Mouse (Mus musculus) T-helper 17 cell (primary cell): ENCODE data around the gene Ociad2.

Experiments used
- in situ Hi-C, 2 experiments: fragments of 300-600 bp; cut with MboI, MseI; formaldehyde crosslinking; loops; 1 replicate in 1 of 2; 2 replicates in 1 of 2; pipeline ENCODE4 v1.15.1; 2025; ENCODE audit warnings: high pct_unique_total_duplicates in 2 of 2

Gene Ociad2

DNA sequence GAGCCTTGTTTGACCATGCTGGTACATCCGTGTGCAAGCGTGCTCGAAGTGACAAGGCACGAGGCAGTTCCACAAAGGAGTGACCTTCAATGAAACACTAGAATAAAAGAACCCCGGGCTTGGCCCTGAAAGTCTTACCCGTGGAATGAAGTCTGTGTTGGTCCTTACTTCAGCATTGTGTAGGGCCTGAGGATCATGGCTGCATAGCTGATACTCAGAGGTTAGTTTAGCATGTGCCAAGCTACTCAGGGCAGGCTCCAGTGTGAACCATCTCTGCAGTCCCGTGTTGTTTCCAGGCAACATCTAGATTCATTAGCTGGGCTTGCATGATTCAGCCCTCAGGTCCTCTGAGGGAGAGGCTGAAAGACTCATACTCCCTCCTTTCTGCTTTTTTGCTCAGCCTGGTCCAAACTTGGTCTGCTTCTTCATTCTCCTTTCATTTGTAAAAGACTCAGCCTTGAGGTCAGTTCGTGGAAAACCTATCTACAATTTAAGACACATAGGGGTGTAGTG lies at the start of gene Ociad2:
Gene Ociad2 (minus strand): TSS at position 306 of the 513 bp plus-strand sequence.
- in situ Hi-C loops = loop anchor here (5.0 to 10.0 kb wide), 2 partner anchors 42 to 1086 kb away; no protein-coding TSS in a partner anchor

DNA sequence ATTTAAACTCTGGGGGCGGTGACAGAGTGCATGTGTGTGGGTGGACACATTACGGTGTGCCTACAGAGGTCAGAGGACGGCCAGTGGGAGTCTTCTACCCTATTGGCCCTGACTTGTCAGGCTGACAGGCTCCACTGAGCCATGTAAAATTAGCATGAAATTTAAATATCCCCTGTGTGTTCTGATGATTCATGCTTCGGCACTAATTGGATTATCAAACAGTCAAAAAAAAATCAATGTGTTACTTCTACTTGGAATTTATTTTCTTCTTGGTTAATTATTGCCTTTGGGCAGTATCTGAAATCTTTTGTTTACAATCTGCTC lies 42.8 kb upstream of the Ociad2 start:
- in situ Hi-C loops = loop anchor here (5.0 to 10.0 kb wide), 7 partner anchors 41 to 399 kb away; partner anchors contain the start of gene Ociad2 (in 1 of the 2)

DNA sequence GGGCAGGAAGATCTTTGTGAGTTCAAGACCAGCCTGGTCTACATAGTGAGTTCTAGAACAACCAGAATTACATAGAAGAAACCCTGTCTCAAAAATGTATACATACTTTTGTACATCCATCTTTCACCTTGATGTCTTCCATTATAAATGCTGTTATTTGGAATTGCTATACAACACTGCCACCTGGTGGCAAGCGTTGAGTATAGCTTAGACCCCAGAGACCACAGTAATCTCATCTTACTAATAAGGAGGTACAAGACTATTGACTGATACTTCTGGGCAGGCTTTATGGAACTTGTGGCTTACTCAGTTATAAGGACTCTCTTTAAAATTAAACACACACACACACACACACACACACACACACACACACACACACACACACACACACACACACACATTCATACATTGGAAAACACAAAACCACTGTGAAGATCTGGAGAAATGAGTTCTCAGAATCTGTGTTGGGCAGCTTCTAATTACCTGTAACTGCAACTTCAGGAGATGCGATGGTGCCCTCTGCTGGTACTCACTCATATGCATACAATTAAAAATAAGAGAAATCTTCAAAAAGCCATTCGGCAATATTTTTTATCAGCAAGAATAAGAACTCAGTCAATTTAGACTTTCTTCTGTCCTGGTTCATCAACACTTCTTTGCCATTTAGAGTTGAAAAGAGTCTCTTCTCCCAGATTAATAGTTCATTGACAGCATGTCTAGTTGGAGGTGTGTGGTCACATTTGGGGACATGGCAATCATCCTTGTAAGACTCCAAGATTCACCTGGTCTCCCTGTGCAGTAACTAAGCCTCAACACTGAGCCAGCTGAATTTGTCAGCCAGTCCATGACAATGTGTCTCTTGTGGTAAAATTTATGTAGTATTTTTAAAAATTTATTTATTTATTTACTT lies 42.2 kb upstream of the Ociad2 start:
- in situ Hi-C loops = loop anchor here (5.0 to 10.0 kb wide), 7 partner anchors 41 to 398 kb away; partner anchors contain the start of gene Ociad2 (in 1 of the 2)

DNA sequence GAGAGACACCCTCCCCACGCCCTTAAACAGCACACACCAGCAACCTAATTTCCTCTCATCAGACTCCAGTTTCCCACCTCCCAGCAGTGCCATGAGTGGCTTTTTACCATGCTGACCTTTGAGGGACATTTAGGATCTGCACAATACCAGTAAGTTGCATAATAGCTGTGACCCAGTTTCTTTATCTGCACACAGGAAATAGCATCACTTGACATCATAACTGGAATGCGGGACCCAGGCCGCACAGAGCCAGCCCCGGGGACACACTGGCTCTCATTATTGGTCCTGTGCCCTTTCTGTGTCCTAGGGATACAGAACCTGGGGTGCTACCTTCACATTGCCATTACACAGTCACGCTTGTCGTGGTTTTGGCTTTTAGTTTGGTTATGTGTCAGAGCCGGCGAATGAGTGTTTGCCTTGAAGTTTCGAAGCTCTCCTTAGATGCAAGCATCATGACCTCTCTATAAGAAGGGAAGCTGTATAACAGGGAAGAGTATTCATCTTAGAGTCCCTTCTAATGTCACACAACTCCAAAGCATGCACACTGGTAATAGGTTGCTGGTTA lies 41.2 kb upstream of the Ociad2 start:
- in situ Hi-C loops = loop anchor here (5.0 to 10.0 kb wide), 7 partner anchors 40 to 397 kb away; partner anchors contain the start of gene Ociad2 (in 1 of the 2)

DNA sequence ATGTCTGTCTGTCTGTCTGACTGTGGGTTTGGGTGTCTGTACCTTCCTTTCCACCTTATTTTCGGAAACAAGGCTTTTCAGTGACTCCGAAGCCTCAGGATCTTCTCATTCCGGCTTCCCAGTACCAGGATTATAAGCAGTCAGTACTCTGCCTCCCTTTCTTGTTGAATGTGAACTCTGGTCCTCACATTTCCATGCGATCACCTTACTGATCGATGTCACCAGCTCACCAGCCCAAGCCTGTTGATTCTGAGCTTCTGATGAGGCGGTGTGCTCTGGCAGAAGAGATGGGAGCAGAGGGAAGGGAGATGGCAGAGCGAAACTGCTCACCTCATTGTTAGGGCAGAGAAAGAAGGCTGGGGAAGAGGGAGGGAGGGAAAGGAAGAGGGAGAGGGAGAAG lies 40.7 kb upstream of the Ociad2 start:
- in situ Hi-C loops = loop anchor here (5.0 to 10.0 kb wide), 7 partner anchors 39 to 397 kb away; partner anchors contain the start of gene Ociad2 (in 1 of the 2)

DNA sequence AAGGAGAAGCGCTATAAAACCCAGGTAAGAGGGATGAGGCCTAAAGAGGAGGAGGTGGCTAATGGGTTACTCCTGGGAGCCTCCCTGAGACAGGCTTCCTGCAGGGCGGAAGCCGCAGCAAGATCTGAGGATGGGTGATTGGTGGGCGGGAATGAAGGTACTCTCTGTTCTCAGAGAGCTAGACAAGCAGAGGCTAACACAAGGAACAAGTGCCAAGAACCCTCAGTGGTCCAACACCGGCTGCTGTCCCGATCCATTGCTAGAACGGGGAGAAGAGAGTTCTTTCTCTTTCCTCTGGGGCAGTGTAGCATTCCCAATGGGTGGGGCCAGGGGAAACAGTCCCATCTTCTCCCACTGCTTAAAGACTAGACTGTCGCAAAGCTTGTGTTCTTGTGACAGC lies 40.0 kb upstream of the Ociad2 start:
- in situ Hi-C loops = loop anchor here (5.0 to 10.0 kb wide), 7 partner anchors 39 to 396 kb away; partner anchors contain the start of gene Ociad2 (in 1 of the 2)

DNA sequence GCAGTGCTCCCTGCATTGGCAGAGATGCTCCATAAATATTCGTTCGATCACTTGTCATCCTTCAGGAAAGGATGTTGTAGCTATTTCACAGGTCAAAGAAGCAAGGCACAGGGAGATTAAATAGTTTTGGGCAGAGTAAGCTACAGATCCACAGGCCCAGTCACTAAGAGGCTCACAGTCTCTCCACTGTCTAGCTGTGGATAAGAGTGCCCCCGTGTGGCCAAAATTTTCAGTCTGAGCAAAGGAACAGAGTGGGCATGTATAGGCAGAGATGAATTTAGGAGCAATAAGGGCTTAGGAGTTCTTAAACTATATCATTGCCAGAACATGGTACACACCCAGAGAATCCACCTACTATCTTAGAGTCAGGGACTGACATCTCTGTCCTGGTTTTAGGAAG lies 39.1 kb upstream of the Ociad2 start:
- in situ Hi-C loops = loop anchor here (5.0 to 10.0 kb wide), 7 partner anchors 38 to 395 kb away; partner anchors contain the start of gene Ociad2 (in 1 of the 2)

DNA sequence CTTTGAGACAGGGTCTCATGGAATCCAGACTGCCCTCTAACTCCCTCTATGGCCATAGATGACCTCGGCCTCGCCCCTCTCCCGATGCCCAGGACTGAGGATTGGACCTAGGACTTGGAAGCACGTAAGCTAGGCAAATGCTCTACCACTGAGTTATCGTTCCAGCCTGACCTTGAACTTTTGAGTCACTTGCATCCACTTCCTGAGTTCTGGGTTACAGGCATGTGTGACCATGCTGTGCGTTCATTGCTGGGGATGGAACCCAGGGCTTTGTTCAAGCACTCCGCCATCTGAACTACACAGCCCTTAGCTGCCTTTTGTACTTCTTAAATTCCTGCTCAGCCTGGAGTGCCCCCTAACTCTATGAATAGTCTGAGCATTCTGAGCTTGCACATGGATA lies 35.7 kb upstream of the Ociad2 start:
- in situ Hi-C loops = no loop called here

DNA sequence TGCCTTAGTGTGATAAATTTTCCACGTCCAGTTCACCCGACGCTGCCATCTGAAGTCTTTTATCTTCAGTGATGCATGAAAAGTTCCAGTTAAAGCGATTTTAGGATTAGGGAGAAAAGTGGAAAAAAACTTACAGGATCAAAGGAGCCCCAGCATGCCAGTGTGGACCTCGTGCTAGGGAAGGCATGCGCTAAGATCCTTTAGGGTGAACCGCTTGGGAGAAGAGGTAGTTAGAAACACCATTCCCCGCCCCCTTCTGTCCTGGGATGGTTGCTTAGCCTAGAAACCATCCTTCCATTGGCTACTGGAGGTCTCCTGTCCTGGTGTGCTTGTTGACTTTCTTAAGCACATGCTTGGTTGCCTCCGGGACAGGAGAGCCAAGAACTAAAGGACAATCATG lies 35.2 kb upstream of the Ociad2 start:
- in situ Hi-C loops = no loop called here

DNA sequence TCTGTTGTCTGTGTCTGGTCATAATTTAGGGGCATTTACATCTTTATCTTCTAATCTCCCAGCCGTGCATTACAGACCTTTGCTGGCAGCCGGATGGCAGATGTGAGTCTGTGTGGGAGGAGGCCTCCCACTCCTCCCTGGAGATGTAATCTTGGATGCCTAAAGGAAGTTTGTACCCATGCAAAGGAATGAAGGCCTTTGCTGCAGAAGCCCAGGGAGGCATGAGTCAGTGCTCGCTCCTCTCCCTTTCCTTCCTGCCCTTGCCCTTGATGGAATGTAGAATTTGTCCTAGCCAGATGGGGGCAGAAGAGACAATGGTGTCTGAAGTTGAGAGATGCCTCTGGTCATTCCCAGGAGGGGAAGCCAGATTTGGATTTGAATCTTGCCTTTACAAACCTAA lies 32.4 kb upstream of the Ociad2 start:
- in situ Hi-C loops = no loop called here

DNA sequence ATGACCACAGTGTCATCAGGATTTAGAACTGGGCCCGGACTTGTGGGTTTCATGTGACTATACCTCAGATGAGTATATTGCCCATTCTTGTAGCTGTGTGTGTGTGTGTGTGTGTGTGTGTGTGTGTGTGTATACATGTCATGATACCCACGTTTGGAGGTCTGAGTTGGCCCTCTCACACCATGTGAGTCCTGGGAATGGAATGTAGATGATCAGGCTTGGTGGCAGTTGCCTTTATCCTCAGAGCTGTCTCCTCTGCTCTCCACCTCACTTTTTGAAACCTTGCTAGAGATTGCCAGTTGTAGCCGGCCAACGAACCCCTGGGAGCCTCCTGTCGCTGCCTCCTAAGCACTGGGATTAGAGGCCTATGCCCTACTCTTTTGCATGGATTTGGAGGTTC lies 31.8 kb upstream of the Ociad2 start:
- in situ Hi-C loops = no loop called here

DNA sequence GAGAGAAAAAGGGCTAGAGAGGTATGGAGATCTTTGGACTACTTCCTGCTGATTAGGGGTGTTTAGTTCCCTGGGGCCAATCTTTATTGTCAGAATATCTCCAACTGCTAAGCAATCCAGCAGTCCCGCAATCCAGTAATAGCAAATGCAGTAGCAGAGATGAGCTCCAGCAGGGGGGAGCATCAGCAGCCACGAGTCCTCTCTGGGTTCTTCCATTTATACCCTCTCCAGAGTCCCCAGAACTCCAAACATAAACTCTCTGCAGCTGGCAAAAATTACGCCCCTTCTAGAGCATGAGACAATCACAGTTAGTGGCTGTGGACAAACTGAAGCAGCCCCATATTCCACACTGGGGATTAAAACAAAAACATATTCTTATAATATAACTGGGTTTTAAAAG lies 28.9 kb upstream of the Ociad2 start:
- in situ Hi-C loops = no loop called here

DNA sequence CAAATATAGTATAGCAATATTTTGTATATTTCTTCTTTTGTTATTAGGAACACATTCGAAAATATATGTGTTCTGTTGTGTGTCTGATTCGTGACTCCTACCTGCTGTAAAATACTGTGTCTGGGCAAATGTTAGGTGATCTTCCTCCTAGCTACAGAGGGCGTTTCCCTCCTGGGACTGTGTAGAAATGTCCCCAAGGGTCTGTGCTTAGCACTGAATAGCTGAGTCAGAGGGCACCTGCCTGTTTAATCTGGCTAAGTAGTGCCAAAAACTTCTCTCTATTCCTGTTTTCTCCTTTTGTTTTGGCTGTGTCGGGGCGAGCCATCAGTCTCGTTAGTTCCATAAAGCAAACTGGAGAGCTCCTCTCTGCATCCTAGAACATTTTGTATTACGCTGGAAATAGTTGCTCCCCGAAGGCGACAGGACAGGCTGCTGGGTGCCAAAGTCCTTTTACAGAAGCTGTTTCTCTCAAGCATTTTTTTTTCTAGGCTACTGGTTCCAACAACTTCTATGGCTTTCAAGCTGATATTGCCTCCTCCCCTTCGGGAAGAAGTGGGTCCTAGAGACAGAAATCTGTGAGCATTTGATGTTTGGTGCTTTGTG lies 28.1 kb upstream of the Ociad2 start:
- in situ Hi-C loops = no loop called here

DNA sequence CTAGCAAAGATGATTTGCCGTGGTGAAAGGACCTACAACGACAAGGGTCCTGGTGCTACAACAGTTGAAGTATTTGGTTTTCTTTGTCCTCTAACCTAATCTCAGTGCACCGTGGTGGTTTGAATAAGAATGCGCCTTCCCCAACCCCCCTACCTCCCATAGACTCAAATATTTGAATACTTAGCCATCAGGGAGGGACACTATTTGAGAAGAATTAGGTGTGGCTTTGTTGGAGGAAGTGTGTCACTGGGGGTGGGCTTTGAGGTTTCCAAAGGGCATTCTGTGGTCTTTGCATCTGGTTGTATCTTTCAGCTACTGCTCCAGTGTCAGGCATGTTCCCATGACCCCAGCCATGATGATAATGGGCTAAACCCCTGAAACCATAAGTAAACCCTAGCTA lies 27.1 kb upstream of the Ociad2 start:
- in situ Hi-C loops = no loop called here

DNA sequence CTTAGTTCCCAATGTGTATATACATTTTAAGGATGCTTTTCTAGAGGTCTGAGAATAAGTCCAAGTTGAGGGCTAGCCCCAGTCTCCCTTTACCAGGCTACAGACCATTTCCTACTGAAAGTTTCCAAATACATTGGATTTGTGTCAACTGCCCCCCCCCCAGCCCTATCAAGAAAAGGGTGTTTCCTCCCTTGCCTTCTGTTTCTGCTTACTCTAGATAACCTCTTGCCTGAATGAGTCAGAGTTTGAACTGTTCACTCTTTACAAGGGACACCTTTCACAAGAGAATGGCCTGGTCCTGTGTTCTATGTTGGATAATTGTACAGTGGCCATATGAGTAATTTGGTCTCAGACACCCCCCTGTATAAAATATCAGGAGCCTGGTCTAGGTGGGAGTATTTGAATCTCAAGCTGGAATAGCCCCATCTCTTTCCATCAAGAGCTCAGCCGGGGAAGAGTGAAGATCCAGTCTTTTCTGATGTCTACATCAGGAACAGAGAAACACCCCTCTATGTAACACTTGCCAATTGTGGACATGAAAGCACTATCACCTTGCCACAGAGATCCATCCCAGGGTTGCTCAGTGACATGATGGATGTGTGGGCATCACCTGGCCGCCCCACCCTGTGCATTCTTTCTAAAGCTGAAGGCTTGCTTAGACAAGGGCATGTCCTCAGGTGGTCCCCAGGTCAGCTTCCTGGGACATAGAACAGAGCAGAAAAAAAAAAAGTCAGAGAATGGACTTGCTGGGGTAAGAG lies 23.5 kb upstream of the Ociad2 start:
- in situ Hi-C loops = no loop called here

DNA sequence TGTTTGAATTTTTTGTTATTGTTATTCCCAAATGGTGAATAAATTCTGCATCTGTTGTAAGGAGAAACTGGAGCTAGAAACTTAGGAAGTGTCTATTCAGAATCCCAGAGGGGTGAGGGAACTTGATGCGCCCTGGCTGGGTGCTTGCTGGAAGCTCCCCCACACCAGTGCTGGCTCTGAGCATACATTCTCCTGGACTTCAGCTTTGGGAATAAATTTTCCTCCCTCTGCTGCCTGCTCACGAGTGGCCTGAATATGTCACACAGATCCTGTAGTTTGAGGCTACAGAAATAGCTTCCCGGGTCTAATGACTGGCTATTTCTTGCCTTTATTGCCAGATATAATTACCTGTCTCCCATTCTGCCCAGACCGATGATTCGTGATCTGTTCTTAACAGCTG lies 22.0 kb upstream of the Ociad2 start:
- in situ Hi-C loops = no loop called here

DNA sequence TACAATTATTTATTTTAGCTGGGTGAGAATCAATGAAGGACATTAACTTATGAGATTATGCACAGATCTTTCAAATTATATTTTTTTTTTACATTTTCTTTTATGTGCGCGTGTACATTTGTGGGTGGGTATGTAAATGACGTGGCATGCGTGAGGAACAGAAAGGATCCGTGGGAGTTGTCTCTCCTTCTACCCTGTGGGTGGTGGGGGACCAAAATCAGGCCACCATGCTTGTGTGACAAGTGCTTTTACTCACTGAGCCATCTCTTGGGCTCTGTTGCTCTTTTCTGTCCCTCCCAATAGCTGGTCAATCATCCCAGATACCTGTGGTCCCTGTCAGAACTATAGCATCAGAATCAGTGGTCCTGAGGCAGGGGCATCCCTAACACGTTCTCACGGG lies 21.5 kb upstream of the Ociad2 start:
- in situ Hi-C loops = no loop called here

DNA sequence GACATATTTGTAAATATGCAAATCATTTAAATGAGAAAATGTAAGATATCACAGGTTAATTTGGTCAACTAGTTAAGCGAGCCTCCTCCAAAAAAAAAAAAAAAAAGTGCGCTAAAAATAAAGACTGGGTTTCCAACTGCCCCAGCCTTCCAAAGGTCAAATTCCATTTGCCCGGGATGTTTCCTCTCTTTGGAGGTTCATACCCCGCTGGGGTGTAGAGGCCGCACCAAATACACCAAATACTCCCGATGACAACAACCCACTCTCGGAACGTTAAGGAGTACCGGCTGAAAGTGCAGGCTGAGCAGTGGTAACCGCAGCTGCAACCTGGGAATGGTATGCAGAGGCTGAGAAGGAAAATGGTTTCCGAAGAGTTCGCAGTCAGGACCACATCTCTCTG lies 19.4 kb upstream of the Ociad2 start:
- in situ Hi-C loops = no loop called here

DNA sequence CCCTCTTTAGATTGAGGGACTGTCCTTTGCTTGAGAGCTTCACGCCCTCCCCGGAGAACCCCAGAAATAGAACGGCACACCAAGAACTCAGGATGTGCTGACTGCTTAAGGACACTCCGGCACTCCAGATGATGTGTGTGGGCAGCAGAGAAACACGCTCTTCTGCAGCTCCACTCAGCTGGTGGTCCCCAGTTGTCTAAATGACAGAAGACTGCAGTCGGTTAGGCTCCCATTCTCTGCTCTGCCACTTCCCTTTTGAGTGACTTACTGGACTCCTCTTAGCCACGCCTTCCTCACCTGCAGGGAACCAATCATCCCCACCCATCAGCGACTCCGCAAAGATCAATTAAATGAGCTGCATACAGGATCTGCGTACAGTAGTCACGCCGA lies 18.9 kb upstream of the Ociad2 start:
- in situ Hi-C loops = no loop called here

DNA sequence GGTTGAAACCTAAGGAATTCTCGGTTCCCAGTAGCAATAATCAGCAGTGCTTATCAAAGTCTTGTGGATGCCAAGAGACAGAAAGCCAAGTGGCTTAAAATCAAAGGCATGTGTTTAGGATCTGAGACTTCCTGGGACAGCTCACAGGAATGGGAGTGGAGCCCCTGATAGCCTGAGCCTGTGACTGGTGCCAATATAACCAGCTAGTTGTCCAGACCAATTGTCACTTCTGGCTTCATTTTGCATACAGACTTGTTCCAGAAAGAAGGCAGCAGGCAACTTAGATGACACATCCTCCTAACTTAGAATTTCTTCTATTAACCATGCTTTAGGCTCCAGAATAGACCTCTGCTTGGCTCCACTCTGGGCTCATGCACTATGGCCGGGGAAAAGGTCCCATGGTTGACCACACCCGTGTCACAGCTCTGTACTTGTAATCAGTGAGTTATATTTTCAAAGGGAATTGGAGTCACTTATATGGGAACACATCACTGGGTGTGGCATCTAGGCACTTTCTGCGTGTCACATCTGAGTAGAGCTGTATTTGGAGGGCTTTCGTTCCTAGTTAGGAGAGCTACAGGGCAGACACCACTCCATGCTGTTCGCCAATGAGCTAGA lies 18.4 kb upstream of the Ociad2 start:
- in situ Hi-C loops = no loop called here

DNA sequence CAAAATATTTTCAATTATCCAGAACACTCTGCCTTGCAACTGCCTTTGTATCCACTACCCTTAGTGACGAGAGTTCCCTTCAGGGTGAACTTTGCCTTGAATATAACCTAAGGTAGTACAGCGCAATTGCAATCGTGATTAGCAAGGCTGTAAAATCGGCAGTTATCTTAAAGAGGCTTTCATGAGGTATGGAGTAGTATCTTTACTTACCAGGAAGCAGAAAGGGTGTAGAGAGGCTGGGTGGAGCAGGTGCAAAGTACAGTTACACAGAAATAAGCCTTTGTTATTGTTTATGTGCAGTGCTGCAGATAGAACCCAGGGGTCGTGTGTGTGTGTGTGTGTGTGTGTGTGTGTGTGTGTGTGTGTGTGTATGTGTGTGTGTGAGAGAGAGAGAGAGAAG lies 14.6 kb upstream of the Ociad2 start:
- in situ Hi-C loops = no loop called here
